Mouse (Mus musculus): ENCODE measurements around the gene Olfr543.

DNA sequence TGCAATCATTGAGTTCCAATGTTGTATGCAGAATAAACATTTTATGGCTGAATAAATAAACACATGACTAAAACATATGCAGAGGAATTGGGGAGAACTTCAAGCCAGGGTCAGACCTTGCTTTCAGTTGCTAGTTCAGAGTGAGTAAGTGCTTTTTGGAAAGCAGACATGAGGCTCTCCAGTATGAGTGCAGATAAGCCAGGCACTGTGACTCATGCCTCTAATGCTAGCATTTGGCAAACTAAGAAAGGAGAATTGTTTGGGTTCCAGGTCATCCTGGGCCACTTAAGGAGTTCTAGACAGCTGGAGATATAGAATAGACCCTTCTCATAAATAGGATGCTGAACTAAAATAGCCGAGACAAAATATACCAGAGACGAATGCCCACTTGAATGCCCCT lies 2.2 kb upstream of the Olfr543 start:
- TF ChIP-seq CTCF (IDR thresholded peaks at IDR 0.05), result no peak
- peak; percentile 65; the same call in 1 of the 2 replicates for TF ChIP-seq EP300 (IDR thresholded peaks at IDR 0.05)
